Mouse (Mus musculus): ENCODE results near the gene Fndc7. TPM values are rescaled to one million over a fixed set of nuclear protein-coding genes. Genes with fewer than 3 reads are reported as not detected.

Gene Fndc7
- total and polyA plus RNA-seq, 2 experiments from 2014 or later: 0.06 to 0.16 TPM

- TF ChIP-seq CTCF (IDR thresholded peaks at IDR 0.05; ENCODE audit: low read depth): no peak
- ATAC-seq (no peak), DNase-seq (ENCODE audit: low spot score) (no peak)
- Histone ChIP-seq H3K9ac (replicated peaks; ENCODE audit: low read length) (no peak overlapping the region), H3K27ac (no peak overlapping the region), H3K4me1 (ENCODE audit: insufficient read depth, low read length) (no peaks in the 10 kb centered on the region), H3K27me3 (ENCODE audit: insufficient read depth, low read length) (no peaks in the 10 kb centered on the region), H3K36me3 (ENCODE audit: insufficient read depth, low read length) (no peaks in the 10 kb centered on the region), H3K9me3 (ENCODE audit: low read length) (no peaks in the 10 kb centered on the region), H3K4me2 (ENCODE audit: low read depth, low read length) (no peak overlapping the region), H3K4me3 (ENCODE audit: low read length) (no peak overlapping the region)
- 77% methylated on average over 4 of the region's 4 CpGs for WGBS
These were observed 3.1 kb upstream of the Fndc7 start for GRCm38 (mm10) chr3:108892914-108893313.

GRCm38 (mm10) chr3:108892080-108892479, 2.3 kb upstream of the Fndc7 start:
- no peaks in the 10 kb centered on the region for H3K27me3 ChIP-seq (ENCODE audit: insufficient read depth, low read length)
- no peak overlapping the region for H3K4me3 ChIP-seq (ENCODE audit: low read length)
- H3K27ac ChIP-seq: no peak overlapping the region
- no peak overlapping the region for H3K9ac ChIP-seq (replicated peaks; ENCODE audit: low read length)
- H3K4me2 ChIP-seq (ENCODE audit: low read depth, low read length): no peak overlapping the region
- H3K36me3 ChIP-seq (ENCODE audit: insufficient read depth, low read length): no peaks in the 10 kb centered on the region
- DNase-seq (ENCODE audit: low spot score): no peak
- H3K9me3 ChIP-seq (ENCODE audit: low read length): no peaks in the 10 kb centered on the region
- ATAC-seq: 0 out of 2 replicates have a peak, but pooled peaks have one; percentile 32
- no peak for TF ChIP-seq CTCF (IDR thresholded peaks at IDR 0.05; ENCODE audit: low read depth)
- 69% methylated on average over 1 of the region's 1 CpGs for WGBS
- no peaks in the 10 kb centered on the region for H3K4me1 ChIP-seq (ENCODE audit: insufficient read depth, low read length)

GRCm38 (mm10) chr3:108887618-108887975, 2.2 kb downstream of the Fndc7 start:
- Histone ChIP-seq H3K4me1 (ENCODE audit: insufficient read depth, low read length) (no peaks in the 10 kb centered on the region), H3K4me2 (ENCODE audit: low read depth, low read length) (no peak overlapping the region), H3K36me3 (ENCODE audit: insufficient read depth, low read length) (no peaks in the 10 kb centered on the region), H3K9me3 (ENCODE audit: low read length) (no peaks in the 10 kb centered on the region), H3K9ac (replicated peaks; ENCODE audit: low read length) (no peak overlapping the region), H3K4me3 (ENCODE audit: low read length) (no peak overlapping the region), H3K27me3 (ENCODE audit: insufficient read depth, low read length) (no peaks in the 10 kb centered on the region), H3K27ac (no peak overlapping the region)
- WGBS: 94% methylated on average over 3 of the region's 3 CpGs
- DNase-seq (ENCODE audit: low spot score) (no peak), ATAC-seq (no peak)
- no peak for TF ChIP-seq CTCF (IDR thresholded peaks at IDR 0.05; ENCODE audit: low read depth)

GRCm38 (mm10) chr3:108886934-108887617, 2.7 kb downstream of the Fndc7 start:
- Histone ChIP-seq H3K9ac (replicated peaks; ENCODE audit: low read length) (no peak overlapping the region), H3K4me3 (ENCODE audit: low read length) (no peak overlapping the region), H3K9me3 (ENCODE audit: low read length) (no peaks in the 10 kb centered on the region), H3K4me2 (ENCODE audit: low read depth, low read length) (no peak overlapping the region), H3K4me1 (ENCODE audit: insufficient read depth, low read length) (no peaks in the 10 kb centered on the region), H3K27ac (no peak overlapping the region), H3K27me3 (ENCODE audit: insufficient read depth, low read length) (no peaks in the 10 kb centered on the region), H3K36me3 (ENCODE audit: insufficient read depth, low read length) (no peaks in the 10 kb centered on the region)
- no peak for ATAC-seq
- 57% methylated on average over 12 of the region's 12 CpGs for WGBS
- DNase-seq (ENCODE audit: low spot score): no peak
- no peak for TF ChIP-seq CTCF (IDR thresholded peaks at IDR 0.05; ENCODE audit: low read depth)

GRCm38 (mm10) chr3:108885686-108886530, 3.9 kb downstream of the Fndc7 start:
- Histone ChIP-seq H3K27ac (peak overlapping the region; percentile 36; the same call in 1 of the 2 replicates), H3K9me3 (ENCODE audit: low read length) (no peaks in the 10 kb centered on the region), H3K27me3 (ENCODE audit: insufficient read depth, low read length) (no peaks in the 10 kb centered on the region), H3K4me1 (ENCODE audit: insufficient read depth, low read length) (no peaks in the 10 kb centered on the region), H3K4me2 (ENCODE audit: low read depth, low read length) (no peak overlapping the region), H3K9ac (replicated peaks; ENCODE audit: low read length) (no peak overlapping the region), H3K4me3 (ENCODE audit: low read length) (no peak overlapping the region), H3K36me3 (ENCODE audit: insufficient read depth, low read length) (no peaks in the 10 kb centered on the region)
- peak; percentile 76 for ATAC-seq
- no peak for TF ChIP-seq CTCF (IDR thresholded peaks at IDR 0.05; ENCODE audit: low read depth)
- WGBS: 50% methylated on average over 8 of the region's 9 CpGs
- peak; percentile 63 for DNase-seq (ENCODE audit: low spot score)

GRCm38 (mm10) chr3:108884706-108885289, 5.0 kb downstream of the Fndc7 start:
- no peak overlapping the region for H3K27ac ChIP-seq
- no peak overlapping the region for H3K4me3 ChIP-seq (ENCODE audit: low read length)
- TF ChIP-seq CTCF (IDR thresholded peaks at IDR 0.05; ENCODE audit: low read depth): no peak
- H3K9me3 ChIP-seq (ENCODE audit: low read length): no peaks in the 10 kb centered on the region
- no peaks in the 10 kb centered on the region for H3K27me3 ChIP-seq (ENCODE audit: insufficient read depth, low read length)
- ATAC-seq (no peak), DNase-seq (ENCODE audit: low spot score) (peak; percentile 35)
- no peaks in the 10 kb centered on the region for H3K4me1 ChIP-seq (ENCODE audit: insufficient read depth, low read length)
- H3K9ac ChIP-seq (replicated peaks; ENCODE audit: low read length): no peak overlapping the region
- 37% methylated on average over 8 of the region's 8 CpGs for WGBS
- no peaks in the 10 kb centered on the region for H3K36me3 ChIP-seq (ENCODE audit: insufficient read depth, low read length)
- no peak overlapping the region for H3K4me2 ChIP-seq (ENCODE audit: low read depth, low read length)
